Mouse (Mus musculus) G1E (cell line): Measurements from ENCODE around the gene Frmd8. TPM values are rescaled to one million over a fixed set of nuclear protein-coding genes. Genes with fewer than 3 reads are reported as not detected.

Experiments
- ATAC-seq: 2 replicates; pipeline ENCODE4 v1.8.0; 2016; ENCODE audit warnings: mild to moderate bottlenecking; ENCODE audit not compliant: insufficient number of reproducible peaks, poor library complexity, low FRiP score, severe bottlenecking; ENCODE audit errors: extremely low read depth
- DNase-seq: peaks from one replicate; pipeline ENCODE4 v3.0.0; 2012; ENCODE audit warnings: low spot score
- H3K27me3 ChIP-seq: 2 replicates; pipeline ENCODE4 v1.6.1; 2012; ENCODE audit warnings: mild to moderate bottlenecking, low read length, inconsistent platforms; ENCODE audit not compliant: insufficient read depth
- H3K36me3 ChIP-seq: replicated peaks from 2 replicates; pipeline ENCODE3; 2012; ENCODE audit warnings: mild to moderate bottlenecking, inconsistent platforms
- H3K4me1 ChIP-seq: 2 replicates; pipeline ENCODE4 v1.6.1; 2012; ENCODE audit warnings: low read depth, low read length, inconsistent platforms, mixed read lengths; ENCODE audit not compliant: insufficient read depth
- H3K4me3 ChIP-seq: 2 replicates; pipeline ENCODE4 v1.5.1; 2012; ENCODE audit warnings: low read depth, mild to moderate bottlenecking, inconsistent platforms, low read length, moderate library complexity, mixed read lengths
- H3K9me3 ChIP-seq: replicated peaks from 2 replicates; pipeline ENCODE4 v1.6.1; 2012; ENCODE audit warnings: inconsistent platforms
- CTCF ChIP-seq: IDR thresholded peaks from 2 replicates; pipeline ENCODE4 v1.5.1; 2012; ENCODE audit warnings: low read depth, low read length, inconsistent platforms, mixed read lengths
- GATA1 ChIP-seq: IDR thresholded peaks from 2 replicates; pipeline ENCODE4 v1.6.1; 2012; ENCODE audit warnings: borderline replicate concordance, low read length, inconsistent platforms, mixed read lengths
- GATA2 ChIP-seq: IDR thresholded peaks from 2 replicates; pipeline ENCODE4 v1.6.1; 2012; ENCODE audit warnings: low read depth, low read length, inconsistent platforms, borderline replicate concordance
- POLR2AphosphoS5 ChIP-seq: IDR thresholded peaks from 2 replicates; pipeline ENCODE4 v1.6.1; 2012; ENCODE audit warnings: low read depth, low read length, inconsistent platforms; ENCODE audit not compliant: insufficient replicate concordance
- TAL1 ChIP-seq: conservative IDR thresholded peaks from 2 replicates; pipeline ENCODE4 v1.6.1; 2012; ENCODE audit warnings: low read depth, low read length, inconsistent platforms, mixed read lengths
- polyA plus RNA-seq: library from polyadenylated mRNA; stranded (reverse); fragments of >175 nt; gene quantifications from 2 replicates; pipeline ENCODE4 v1.2.3, GENCODE M21; 2012
- total RNA-seq, 2 experiments: library from RNA; stranded (forward) in 1 of 2; stranded (reverse) in 1 of 2; fragments of 200-1000 nt in 1 of 2; fragments of >200 nt in 1 of 2; fragmentation: Nextera tagmentation in 1 of 2; gene quantifications; 2 replicates each; pipeline ENCODE4 v1.2.3; 2014 to 2017

Frmd8 gene
- total and polyA plus RNA-seq, 3 experiments = 15.1 to 21.9 (median 15.2) TPM

DNA sequence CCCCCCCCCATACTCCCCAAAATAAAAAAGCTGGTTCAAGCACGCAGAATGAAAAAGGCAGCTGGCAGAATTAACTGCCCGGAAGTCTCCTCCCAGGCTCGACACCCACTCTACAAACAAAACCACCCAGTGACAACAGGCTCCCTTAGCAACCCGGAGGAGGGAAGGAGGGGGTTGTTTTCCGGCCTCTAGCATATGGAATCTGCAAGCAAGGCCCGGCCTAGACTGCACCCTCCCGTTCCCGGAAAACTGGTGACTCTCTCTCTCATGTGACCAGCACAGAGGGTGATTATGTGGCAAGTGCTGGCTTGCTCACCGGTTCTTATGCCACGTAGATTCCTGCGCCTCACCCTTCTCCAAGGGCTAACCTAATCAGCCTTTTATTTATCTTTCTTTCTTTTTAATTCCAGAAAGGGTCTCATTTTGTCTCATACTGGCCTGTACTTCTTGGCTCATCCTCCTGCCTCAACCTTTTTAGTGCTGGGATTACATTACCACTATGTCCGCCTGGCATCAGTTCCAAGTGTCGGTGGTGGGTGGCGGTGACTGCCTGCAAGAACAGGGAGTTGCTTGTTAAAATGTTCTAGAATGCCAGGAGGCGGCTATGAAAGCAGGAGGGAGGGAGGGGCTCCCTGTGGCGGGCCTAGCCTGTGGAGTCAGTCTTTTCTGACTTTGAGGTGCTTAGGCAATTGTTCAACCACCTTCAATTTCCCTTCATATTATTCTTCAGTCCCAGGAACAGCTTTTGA, 28.3 kb downstream of the Frmd8 start:
- H3K4me1 ChIP-seq = peaks cover 94% of the 10 kb centered on the region
- peak; percentile 48 for ATAC-seq
- DNase-seq = peak; percentile 67
- H3K36me3 ChIP-seq = peaks cover 34% of the 10 kb centered on the region
- no peaks in the 10 kb centered on the region for H3K27me3 ChIP-seq
- no peaks in the 10 kb centered on the region for H3K9me3 ChIP-seq
- peak overlapping the region; percentile 86 for H3K4me3 ChIP-seq
- TF ChIP-seq CTCF (no peak), POLR2AphosphoS5 (no peak), TAL1 (no peak), GATA1 (no peak), GATA2 (no peak)

DNA sequence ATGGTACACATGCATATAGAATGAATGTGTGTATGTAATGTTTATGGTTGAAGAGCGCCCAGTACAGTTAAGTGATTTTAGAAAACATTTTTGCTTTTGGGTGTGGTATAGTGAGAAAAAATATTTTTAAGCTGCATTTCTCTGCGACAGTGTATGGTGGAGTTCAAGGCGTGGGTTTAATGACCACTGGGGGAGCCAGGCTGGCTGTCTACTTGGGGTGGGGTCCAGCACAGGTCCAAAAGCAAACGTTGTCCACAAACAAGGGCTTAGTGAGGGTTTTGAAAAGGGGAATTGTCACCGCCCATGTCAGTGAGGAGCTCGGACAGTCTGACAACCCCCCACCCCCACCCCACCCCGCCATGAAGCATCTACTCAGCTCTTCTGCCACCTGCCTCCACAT, 28.9 kb downstream of the Frmd8 start:
- ATAC-seq (no peak), DNase-seq (no peak)
- Histone ChIP-seq H3K4me1 (peaks cover 93% of the 10 kb centered on the region), H3K4me3 (peak overlapping the region; percentile 86; the same call in 1 of the 2 replicates), H3K27me3 (no peaks in the 10 kb centered on the region), H3K36me3 (peaks cover 33% of the 10 kb centered on the region), H3K9me3 (no peaks in the 10 kb centered on the region)
- TF ChIP-seq GATA2 = no peak
- no peak for TF ChIP-seq GATA1
- no peak for TF ChIP-seq CTCF

DNA sequence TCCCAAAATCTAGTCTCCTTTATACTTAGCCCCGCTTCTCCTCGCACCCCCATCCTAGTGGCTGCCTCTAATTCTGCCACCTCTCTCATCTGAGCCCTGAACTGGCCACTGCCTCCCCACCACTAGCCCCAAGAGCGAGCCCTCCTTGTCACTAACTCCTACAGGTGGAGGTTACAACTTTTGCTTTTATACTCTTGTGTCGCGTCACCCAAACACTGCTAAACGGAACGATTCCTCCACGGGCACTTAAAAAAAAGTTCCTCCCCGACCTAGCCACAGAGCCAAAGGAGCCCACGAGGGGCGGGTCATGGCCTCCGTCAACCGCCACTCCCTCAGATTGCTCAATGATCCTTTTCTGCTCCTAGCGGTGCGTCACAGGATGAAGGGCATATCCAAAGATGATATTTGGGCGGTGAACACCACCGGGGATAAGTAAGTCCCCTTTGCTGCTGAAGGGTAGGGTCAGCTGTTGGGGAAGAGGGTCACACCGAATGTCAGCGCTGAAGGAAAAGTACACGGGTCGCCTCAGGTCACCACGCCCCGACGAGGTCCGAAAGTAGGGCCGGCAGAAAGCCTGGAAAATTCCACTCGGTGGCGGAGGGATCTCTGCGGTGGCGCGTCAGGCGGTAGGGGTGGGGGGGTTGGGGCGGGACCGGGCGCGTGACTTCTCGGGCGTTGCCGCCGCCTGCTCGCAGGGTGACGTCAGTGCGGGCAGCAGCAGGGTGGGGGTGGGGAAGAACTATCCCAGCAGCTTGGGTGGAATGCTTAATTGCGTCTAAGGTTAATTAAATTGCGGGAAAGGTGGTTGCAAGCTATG, 29.5 kb downstream of the Frmd8 start:
- DNase-seq (peak; percentile 67), ATAC-seq (peak; percentile 18)
- TF ChIP-seq GATA2 (no peak), POLR2AphosphoS5 (peak; percentile 98), TAL1 (no peak)
- no peaks in the 10 kb centered on the region for H3K27me3 ChIP-seq
- H3K36me3 ChIP-seq = peaks cover 32% of the 10 kb centered on the region
- H3K4me3 ChIP-seq = peak overlapping the region; percentile 86
- H3K4me1 ChIP-seq = peaks cover 93% of the 10 kb centered on the region
- no peaks in the 10 kb centered on the region for H3K9me3 ChIP-seq

DNA sequence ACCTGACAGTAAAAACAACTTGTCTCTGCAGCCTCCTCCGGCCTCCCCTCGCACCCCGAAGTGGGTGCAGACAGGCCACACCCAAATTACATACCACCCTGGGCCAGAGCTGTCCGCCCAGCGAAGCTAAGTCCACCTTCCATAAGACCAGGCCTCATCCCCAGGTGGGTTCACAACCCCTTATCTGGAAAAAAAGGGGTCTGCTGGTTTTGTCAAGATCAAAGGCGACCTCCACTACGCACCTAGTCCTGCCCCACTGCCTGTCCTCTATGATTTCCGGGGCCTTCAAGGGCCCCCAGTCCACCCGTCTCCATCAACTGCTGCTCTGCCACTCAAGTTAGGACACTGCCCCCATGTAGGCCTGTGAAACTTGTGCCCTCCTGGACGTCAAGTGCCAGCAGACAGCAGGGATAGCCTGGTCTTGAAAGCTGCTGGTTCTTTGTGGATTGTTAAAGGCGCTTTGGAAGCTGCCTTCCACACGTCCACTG, 30.2 kb downstream of the Frmd8 start:
- H3K4me1 ChIP-seq = peaks cover 93% of the 10 kb centered on the region
- no peak for ATAC-seq
- DNase-seq = no peak

DNA sequence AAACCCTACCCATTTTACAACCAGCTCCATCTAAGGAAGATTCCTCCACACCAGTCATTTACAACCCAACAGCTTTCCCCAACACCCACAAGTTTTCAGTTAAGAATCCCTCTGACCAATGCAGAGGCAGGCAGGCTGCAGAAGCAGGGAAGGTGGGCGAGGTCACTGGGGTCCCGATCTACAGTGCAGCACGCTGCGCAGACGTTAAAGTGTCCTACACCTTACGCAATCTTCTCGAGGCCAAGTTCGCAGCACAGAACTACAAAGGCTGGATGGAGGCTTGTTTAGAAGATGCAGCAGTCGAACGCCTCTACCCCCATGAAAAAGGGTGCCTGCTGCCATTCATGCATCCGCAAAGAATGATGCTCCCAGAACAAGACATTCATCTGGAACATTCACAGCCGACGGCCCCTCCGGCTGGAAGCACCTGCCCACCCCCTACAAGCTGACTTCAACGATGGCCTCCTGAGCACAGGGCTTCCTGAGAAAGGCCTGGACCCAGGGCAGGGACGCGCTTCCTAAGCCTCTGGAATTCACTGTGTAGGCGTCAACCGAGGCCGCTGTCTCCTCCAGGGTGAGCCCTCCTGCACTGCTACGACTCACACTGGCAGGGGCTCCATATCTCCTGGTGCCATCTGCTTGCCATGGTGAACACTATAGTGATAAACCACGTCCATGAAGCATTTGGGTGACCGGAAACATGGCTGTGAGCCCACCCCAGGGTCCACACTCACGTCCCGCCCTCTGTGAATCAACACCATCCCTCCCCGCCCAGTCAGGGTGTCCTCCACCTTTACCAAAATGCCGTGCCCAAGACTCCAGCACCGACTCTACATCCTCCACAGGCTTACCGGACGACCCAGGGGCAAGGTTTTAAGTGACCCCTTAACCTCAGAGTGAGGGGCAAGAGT, 31.0 kb downstream of the Frmd8 start:
- Histone ChIP-seq H3K4me1 (peaks cover 89% of the 10 kb centered on the region), H3K4me3 (peak overlapping the region; percentile 86), H3K36me3 (peaks cover 39% of the 10 kb centered on the region), H3K27me3 (no peaks in the 10 kb centered on the region), H3K9me3 (no peaks in the 10 kb centered on the region)
- ATAC-seq = no peak
- no peak; the same call in 1 of the 2 replicates for TF ChIP-seq POLR2AphosphoS5
- TF ChIP-seq GATA2 = no peak
- no peak; the same call in 1 of the 2 replicates for TF ChIP-seq TAL1
- TF ChIP-seq CTCF = no peak
- no peak for TF ChIP-seq GATA1
- DNase-seq = no peak

More for the DNA sequence above, 30.2 kb downstream of the Frmd8 start:
- Histone ChIP-seq H3K4me3 (peak overlapping the region; percentile 86), H3K9me3 (no peaks in the 10 kb centered on the region), H3K27me3 (no peaks in the 10 kb centered on the region), H3K36me3 (peaks cover 35% of the 10 kb centered on the region)
- TF ChIP-seq TAL1 (no peak), GATA2 (no peak), POLR2AphosphoS5 (no peak), GATA1 (no peak)
